Mouse (Mus musculus): ENCODE data around the gene CN725425.

CN725425 gene

GRCm38 (mm10) chr15:91206518-91206917, 7.2 kb downstream of the CN725425 start:
- no peak for DNase-seq (ENCODE audit: low read depth, low spot score)

- no peak for DNase-seq (ENCODE audit: low read depth, low spot score)
These were observed 38.0 kb downstream of the CN725425 start for GRCm38 (mm10) chr15:91237294-91237693.

- no peak for DNase-seq (ENCODE audit: low read depth, low spot score)
These were observed 41.5 kb downstream of the CN725425 start for GRCm38 (mm10) chr15:91240683-91241335.

GRCm38 (mm10) chr15:91250815-91251214, 51.5 kb downstream of the CN725425 start:
- no peak for DNase-seq (ENCODE audit: low read depth, low spot score)

GRCm38 (mm10) chr15:91251544-91252408, 52.5 kb downstream of the CN725425 start:
- no peak for DNase-seq (ENCODE audit: low read depth, low spot score)

- peak; percentile 28 for DNase-seq (ENCODE audit: low read depth, low spot score)
These were observed 53.7 kb downstream of the CN725425 start for GRCm38 (mm10) chr15:91252956-91253355.

GRCm38 (mm10) chr15:91255308-91255707, 56.0 kb downstream of the CN725425 start:
- DNase-seq (ENCODE audit: low read depth, low spot score), result no peak

GRCm38 (mm10) chr15:91257140-91257539, 57.8 kb downstream of the CN725425 start:
- peak; percentile 12 for DNase-seq (ENCODE audit: low read depth, low spot score)

GRCm38 (mm10) chr15:91260578-91260977, 61.3 kb downstream of the CN725425 start:
- peak; percentile 25 for DNase-seq (ENCODE audit: low read depth, low spot score)

- DNase-seq (ENCODE audit: low read depth, low spot score), result no peak
These were observed 64.6 kb downstream of the CN725425 start for GRCm38 (mm10) chr15:91263926-91264325.

GRCm38 (mm10) chr15:91268532-91268931, 69.2 kb downstream of the CN725425 start:
- DNase-seq (ENCODE audit: low read depth, low spot score), result no peak

GRCm38 (mm10) chr15:91275961-91276360, 76.7 kb downstream of the CN725425 start:
- DNase-seq (ENCODE audit: low read depth, low spot score), result no peak

GRCm38 (mm10) chr15:91279571-91279970, 80.3 kb downstream of the CN725425 start:
- no peak for DNase-seq (ENCODE audit: low read depth, low spot score)

- peak; percentile 59 for DNase-seq (ENCODE audit: low read depth, low spot score)
These were observed 82.2 kb downstream of the CN725425 start for GRCm38 (mm10) chr15:91281521-91281920.

- DNase-seq (ENCODE audit: low read depth, low spot score), result peak; percentile 38
These were observed 83.5 kb downstream of the CN725425 start for GRCm38 (mm10) chr15:91282822-91283221.

- DNase-seq (ENCODE audit: low read depth, low spot score), result no peak
These were observed 84.1 kb downstream of the CN725425 start for GRCm38 (mm10) chr15:91283418-91283817.

- no peak for DNase-seq (ENCODE audit: low read depth, low spot score)
These were observed 100.1 kb downstream of the CN725425 start for GRCm38 (mm10) chr15:91299319-91299835.

GRCm38 (mm10) chr15:91301366-91301765, 102.1 kb downstream of the CN725425 start:
- DNase-seq (ENCODE audit: low read depth, low spot score), result peak; percentile 93

- peak; percentile 82 for DNase-seq (ENCODE audit: low read depth, low spot score)
These were observed 105.1 kb downstream of the CN725425 start for GRCm38 (mm10) chr15:91304296-91304852.
